Mouse (Mus musculus) heart, postnatal 36 days (tissue): ENCODE measurements at regions not wholly inside any gene's neighbourhood (a gene's known extent, or its start where the extent isn't known, plus 50 kb on each side); places are given as distances from the start of the nearest gene placed in this dataset.

Experiments
- DNase-seq, 2 experiments: peaks; one replicate each; pipeline ENCODE4 v3.0.0; 2021 to 2022
- intact Hi-C: fragments of 180-260 bp; cut with DNase I; formaldehyde crosslinking; loops from one replicate; pipeline ENCODE4 v1.15.1; 2025

GRCm38 (mm10) chr15:30029257-30029899 is 143.0 kb upstream of the Ctnnd2 start:
- DNase-seq: peak; percentile 2 to 23
- intact Hi-C loops: loop anchor here (5.0 kb wide), 1 partner anchor 713 kb away; no protein-coding TSS in a partner anchor

- intact Hi-C loops: no loop called here
- DNase-seq: no peak
Measured at GRCm38 (mm10) chr15:30035367-30035766, 137.0 kb upstream of the Ctnnd2 start.

GRCm38 (mm10) chr15:30050851-30051250 is 121.5 kb upstream of the Ctnnd2 start:
- intact Hi-C loops: no loop called here
- DNase-seq: no peak

- DNase-seq: no peak
- intact Hi-C loops: no loop called here
Measured at GRCm38 (mm10) chr15:30059808-30060207, 112.6 kb upstream of the Ctnnd2 start.

- intact Hi-C loops: no loop called here
- DNase-seq: no peak
Measured at GRCm38 (mm10) chr15:30060505-30061342, 111.7 kb upstream of the Ctnnd2 start.

GRCm38 (mm10) chr15:30071668-30072067 is 100.7 kb upstream of the Ctnnd2 start:
- no peak for DNase-seq
- intact Hi-C loops: no loop called here

GRCm38 (mm10) chr15:30072301-30072700 is 100.1 kb upstream of the Ctnnd2 start:
- intact Hi-C loops: no loop called here
- no peak for DNase-seq

GRCm38 (mm10) chr15:30087120-30087519 is 85.3 kb upstream of the Ctnnd2 start:
- intact Hi-C loops: no loop called here
- no peak for DNase-seq

- no peak for DNase-seq
- intact Hi-C loops: no loop called here
Measured at GRCm38 (mm10) chr15:30122061-30122460, 50.3 kb upstream of the Ctnnd2 start.
